Mouse (Mus musculus): ENCODE results near the gene Sh2b2.

Sh2b2 gene

DNA sequence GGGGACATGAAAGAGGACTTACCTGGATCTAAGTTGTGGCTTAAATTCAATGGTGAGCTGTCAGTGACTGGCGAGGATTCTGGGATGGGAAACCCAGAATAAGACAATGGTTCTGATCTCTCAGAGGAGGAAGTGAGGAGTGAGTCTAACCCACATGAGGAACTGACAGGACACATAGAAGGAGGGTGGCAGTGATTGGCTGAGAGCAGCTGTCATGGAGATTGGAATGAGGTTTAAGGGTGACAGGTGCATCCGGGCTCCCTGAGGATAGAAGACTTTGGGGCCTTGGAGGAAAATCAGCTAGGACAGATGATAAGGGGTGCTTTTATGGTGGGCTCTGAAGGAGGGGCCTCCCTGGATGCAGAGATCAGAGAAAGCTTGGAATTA is at the start of gene Sh2b2:
Sh2b2 (minus strand) TSS at position 105 of the 387 bp plus-strand sequence.
- no peak for DNase-seq (ENCODE audit: low spot score)

DNA sequence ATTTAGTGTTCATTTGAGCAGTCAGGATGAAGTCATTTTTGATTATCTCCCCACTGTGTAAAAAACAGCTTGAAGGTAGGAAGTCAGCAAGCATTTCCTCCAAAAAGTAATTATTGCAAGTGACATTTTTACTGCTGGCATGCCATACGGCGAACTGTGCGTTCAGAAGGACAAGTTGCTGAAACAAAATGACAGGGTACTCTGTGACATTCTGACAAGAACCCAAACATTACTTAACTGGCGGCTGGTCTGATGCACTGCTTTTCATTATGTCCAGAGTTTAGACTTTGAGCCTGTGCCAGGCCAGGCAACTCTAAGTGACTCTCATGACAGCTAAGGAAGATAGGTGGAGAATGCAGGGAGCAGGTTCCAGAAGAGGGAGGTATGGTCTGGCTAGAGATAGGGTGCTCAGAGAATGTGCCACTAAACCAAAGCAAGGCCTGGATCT is 46.6 kb upstream of the Sh2b2 start:
- DNase-seq (ENCODE audit: low spot score): no peak

DNA sequence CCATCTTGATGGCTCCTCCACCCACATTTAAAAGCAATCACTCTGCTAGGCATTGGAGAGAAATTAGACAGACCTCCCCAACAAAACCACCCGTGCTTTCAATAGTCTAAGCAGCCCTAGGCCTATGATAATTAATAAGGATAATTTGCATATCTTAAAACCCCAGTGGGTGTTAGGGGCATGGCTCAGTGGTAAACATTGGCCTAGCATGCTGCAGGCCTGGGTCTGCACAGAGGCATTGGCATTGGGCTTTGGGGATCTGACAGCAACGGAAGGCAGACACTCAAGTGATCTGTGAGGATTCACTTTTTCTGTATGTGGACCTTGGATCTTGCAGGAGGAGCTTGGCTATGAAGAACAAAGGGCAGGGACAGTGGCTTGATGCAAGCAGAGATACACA is 46.0 kb upstream of the Sh2b2 start:
- no peak for DNase-seq (ENCODE audit: low spot score)

DNA sequence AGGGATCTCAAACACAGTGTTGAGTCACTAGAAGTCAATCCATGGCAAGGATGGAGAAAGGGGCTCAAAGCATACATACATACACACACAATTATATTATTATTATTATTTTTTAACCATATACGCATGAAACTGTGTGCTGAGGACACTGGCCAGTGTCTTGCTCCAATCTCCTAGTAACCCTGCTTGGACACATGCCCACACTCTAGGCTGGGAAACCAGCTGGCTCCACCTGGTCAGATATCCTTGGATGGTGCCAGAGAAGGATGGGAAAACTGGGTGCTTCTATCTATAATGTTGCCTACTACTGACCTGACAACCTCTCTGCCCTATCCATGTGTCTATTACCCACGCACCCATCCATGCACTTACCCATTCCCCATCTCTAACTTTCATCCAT is 45.2 kb upstream of the Sh2b2 start:
- DNase-seq (ENCODE audit: low spot score): no peak

DNA sequence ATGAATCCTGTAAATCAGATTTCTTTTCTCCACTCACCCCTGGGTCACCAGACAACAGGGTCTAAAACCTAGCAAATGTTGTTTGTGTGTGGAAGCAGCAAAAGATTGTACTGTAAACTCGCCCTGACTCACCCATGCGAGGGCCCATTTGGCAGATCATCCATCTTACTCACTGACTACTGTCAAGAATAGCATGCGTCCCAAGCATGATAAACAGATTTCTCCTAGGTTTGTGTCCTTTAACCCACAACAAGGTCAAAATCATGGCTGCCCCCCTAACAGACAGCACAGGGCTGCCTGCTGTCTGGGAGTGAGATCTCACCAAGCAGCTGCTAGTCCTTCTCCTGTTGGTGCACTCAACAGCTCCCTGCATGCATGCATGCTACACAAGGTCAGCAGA is 43.4 kb upstream of the Sh2b2 start:
- no peak for DNase-seq (ENCODE audit: low spot score)

DNA sequence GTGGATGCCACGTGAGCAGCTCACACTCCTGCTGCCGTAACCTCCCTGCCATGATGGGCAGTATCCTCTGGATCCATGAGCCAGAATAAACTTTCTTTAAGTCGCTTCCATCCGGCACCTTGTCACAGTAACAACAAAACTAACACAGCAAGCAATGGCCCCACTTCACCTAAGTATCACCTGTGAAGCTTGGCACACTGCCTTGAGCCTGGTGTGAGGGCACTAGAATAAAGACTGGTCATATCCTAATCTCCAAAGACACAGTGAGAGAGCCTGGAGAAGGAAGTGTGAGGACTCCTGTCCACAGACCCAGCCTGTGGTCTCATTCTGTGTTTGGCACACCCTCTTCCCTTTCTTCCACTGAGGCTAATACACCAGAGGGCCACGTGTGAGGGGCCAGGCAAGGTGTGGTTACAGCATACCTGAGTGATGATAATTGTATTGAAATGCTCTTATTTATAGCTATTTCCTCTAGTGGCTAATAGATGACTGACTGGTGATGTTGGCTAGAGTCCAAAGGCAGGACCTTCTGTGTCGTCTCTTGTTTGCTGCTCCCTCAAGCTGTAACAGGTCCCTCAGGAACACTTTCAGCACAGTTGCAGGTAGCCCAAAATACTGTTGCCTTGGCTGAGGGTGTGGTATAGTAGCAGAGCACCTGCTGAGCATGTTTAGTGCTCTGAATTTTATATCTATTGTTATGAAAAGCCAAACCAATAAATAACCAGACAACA is 42.2 kb upstream of the Sh2b2 start:
- no peak for DNase-seq (ENCODE audit: low spot score)

DNA sequence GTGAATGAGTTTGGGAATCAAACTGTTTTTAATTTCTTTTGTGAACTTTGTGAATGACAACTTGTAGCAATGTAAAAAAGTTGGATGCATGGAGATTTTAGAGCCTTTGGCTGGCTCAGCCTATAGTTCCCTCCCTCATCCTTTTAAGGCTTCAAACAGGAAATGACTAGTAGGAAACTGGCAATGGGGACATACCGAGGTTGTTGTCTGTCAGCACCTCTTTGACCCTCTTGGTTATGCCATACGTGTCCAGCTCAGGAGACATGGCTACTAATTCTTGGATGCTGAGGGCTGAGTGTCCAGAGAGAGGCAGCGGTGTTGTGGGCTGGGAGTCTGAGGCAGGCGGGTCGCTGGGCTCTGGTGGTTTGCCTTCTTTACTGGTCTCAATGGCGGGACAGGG is 40.2 kb upstream of the Sh2b2 start:
- DNase-seq (ENCODE audit: low spot score): no peak

DNA sequence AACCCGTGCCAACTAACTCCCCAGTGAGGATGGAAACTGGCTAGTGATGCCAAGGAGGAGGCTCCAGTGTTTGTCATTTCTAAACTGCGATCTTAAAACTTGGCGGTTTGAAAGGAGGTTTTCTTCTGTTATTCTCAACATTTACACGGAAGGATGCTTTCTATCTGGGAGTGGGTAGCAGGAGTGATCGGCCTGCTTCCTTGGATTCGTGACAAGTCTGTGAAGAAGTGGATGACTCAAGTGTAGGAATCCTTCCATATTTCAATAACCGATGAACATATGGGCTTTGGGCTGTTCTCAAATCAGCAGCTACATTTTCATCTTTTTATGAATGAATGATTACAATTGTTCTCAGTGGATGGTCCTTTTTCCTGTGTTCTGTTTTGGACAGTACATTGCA is 38.8 kb upstream of the Sh2b2 start:
- DNase-seq (ENCODE audit: low spot score): no peak

DNA sequence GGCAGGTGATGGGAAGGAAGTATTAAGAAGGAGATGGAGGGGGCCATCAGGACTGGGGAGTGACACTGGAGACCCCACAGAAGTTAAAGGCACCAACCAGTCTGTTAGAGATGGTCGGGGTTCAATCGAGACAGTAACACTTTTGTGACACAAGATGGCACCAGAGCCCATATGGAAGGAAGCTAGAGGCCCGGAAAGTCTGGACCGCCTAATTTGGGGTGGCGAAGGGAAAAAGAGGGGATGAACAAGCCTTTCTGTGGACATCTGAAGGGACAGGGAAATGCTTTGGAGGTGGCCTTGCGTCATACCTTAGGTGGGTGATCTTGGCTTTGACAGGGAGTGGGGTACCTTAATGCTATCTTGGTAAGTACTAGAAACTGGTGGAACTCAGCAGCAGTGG is 35.0 kb upstream of the Sh2b2 start:
- no peak for DNase-seq (ENCODE audit: low spot score)

DNA sequence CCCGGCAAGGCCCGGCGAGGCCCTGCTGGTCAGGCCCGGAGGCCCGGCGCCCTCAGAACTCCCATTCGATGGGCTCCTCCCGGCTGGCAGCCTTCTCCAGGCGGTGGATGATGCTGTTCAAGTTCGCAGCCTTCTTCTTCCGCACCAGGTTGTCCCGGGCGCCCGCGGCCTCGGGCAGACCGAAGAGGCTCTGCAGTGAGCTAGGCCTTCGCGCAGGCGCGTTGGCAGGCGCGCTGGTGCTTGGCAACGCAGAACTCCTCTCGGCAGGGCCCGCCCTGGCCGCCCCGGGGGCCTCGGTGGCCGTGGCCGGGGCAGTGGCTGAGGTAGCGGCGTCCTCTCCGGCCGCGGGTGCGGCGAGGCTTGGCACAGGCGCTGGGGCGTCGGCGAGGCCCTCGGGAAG is 28.4 kb upstream of the Sh2b2 start:
- DNase-seq (ENCODE audit: low spot score): no peak

DNA sequence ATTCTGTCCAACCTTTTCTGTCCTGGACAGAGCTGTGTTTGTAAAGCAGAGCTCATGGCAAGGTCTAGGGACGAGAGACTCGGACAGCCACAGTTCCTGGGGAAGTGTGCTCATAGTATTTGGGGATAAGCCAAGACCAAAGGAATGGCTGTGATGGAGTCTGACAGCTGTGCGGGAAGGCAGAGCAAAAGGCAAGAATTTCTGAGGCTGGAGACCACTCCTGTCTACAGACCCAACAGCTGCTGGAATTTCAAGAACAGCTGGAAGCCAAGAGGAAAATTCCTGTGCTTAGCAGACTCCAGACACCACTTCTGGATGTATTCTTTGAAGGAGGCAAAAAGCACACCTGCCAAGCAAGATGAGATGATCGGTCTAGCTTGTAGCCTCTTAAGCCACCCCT is 23.6 kb upstream of the Sh2b2 start:
- DNase-seq (ENCODE audit: low spot score): no peak

DNA sequence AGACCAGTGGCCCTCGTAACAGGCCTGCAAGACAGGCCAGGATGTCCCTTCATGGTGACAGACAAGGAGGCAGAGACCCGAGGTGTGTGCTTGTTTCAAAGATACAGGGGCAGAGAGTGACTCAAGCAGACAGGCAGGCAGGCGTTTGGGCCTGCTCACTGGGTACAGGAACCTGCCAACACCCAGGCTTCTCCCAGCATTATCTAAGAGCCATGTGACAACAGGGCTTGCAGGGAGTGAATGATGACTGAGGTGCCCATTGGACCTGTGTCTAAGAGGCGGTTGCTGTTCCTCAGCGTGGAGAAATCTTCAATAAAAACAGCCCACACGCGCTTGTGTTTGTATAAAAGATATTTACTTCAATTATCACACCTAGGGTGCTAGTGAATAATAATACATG is 19.7 kb upstream of the Sh2b2 start:
- DNase-seq (ENCODE audit: low spot score): no peak

DNA sequence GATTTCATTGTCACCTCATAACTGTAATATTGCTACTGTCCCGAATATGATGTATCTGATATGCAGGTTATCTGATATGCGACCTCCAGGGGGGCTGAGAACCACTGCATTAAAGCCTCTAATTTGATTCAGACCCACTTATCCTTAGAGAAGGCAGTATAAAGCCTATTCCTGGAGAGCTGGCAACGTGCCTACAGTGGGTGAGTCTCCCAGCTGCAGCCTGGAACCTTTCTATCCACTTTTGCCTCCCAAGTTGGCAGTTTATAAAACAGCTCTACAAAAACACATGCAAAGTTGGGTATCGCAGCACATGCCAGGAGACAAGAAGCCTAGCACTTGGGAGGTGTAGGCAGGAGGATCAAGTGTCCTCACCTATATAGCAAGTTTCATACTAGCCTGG is 17.0 kb upstream of the Sh2b2 start:
- no peak for DNase-seq (ENCODE audit: low spot score)

DNA sequence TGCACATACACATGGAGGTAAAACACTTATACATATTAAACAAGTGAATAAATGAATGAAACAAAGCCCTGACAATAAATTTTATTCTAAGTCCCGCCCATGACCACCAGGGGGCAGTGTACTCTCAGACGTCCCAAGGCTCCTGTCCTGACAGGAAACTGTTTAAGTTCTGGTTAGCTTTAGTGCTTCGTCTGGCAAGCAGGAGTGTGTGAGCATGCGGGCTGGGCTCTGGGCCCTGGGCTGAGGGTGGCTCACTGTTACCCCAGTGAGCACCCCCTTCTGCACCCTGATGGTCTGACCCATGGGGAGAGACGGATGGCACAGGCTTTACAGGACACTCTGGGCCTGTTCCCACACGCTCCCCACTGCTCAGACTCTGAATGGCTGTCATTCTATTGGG is 12.6 kb upstream of the Sh2b2 start:
- no peak for DNase-seq (ENCODE audit: low spot score)

DNA sequence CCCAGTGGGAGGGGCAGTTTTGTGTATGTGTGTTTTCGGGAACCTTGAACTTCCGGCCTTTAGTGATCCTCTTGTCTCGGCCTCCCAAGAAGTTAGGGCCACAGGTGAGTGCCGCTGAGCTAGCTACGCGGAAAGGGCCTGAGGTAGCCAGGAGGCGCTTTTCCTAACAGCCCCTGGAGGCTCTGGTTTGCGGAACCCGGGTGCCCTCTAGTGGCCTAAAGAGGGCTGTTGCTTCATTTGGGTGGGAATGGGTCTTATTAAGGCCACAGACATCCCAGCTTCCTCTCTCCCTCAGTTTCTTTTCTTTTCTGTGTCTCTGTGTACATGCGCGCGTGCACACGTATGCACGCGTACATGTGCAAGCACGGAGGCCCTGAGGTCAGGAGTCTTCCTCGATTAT is 6.5 kb upstream of the Sh2b2 start:
- DNase-seq (ENCODE audit: low spot score): peak; percentile 36

DNA sequence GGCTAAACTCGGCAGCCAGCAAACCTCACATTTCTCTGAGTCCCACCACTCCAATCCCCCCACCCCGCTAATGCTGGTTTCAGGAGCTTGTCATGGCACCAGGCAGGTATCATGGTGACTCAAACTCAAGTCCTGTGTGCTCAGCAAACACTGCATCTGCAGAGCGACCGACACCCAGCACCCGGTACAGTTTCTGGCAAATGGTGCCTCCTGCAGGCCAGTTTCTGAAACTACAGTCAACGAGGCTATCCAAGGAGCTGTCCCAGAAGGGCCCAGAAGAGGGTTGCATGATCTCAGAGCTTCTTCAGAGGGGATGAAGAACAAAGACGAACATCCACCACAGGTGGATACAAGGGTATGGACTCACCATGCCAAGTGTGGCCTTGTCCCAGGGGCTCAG is 4.6 kb upstream of the Sh2b2 start:
- no peak for DNase-seq (ENCODE audit: low spot score)

DNA sequence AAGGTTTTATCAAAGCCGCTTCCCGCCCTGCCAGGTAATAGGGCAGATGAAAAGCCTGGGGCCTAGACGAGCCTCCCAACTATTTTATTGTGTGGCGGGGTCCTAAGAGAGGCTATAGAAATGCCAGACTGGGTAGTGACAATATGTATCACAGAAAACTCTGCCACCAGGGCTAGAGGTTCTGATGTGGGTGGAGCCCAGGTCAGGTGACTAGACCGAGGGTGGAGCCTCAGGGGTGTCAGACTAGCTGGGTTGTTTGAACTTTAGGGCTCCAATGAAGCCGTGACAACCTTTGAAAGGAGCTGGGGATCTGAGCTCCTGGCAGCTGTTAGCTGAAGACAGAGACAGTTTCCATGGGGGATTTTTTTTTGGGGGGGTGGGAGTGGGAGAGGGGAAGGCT is 2.1 kb upstream of the Sh2b2 start:
- DNase-seq (ENCODE audit: low spot score): no peak

DNA sequence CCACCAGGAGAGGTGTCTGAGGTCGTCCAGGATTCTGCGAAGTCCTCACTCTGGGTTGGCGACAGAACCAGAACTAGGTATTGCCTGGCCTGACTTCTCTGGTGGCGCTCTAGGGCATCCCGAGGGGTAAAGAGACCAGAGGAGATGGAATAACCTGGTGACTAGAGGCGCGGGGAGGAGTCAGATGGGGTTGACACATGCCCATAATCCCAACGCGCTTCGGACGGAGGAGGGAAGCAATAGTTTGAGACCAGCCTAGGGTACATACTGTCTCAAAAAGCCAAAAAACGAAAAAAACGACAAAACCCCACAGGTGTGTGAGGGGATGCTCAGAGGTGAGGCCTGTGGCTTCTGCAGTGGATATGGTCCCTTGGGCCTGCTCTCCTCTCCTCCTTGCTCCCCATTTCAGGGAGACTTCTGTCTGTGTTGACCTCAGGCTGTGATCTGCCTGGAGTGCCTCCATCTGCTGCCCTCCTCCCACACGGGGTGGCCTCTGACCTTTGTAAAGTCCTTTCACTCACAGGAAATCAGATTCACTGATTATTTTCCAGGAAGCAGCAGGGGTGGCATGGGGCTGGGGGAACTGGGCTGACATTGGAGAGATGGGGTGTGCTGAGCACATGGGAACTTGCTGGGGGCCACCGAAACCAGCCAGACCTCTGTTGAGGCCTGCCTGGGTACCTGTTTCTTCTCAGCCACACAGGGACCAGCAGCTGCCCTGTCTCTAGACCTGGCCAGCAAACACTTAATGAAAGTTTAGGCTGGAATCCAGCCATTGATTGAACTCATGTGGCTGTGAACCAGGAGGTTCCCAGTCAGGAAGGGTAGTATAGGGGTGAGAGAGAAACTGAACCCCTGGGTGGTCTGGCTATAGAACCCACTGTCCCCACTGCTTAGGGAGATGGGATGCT is 560 bp downstream of the Sh2b2 start:
- DNase-seq (ENCODE audit: low spot score): no peak

DNA sequence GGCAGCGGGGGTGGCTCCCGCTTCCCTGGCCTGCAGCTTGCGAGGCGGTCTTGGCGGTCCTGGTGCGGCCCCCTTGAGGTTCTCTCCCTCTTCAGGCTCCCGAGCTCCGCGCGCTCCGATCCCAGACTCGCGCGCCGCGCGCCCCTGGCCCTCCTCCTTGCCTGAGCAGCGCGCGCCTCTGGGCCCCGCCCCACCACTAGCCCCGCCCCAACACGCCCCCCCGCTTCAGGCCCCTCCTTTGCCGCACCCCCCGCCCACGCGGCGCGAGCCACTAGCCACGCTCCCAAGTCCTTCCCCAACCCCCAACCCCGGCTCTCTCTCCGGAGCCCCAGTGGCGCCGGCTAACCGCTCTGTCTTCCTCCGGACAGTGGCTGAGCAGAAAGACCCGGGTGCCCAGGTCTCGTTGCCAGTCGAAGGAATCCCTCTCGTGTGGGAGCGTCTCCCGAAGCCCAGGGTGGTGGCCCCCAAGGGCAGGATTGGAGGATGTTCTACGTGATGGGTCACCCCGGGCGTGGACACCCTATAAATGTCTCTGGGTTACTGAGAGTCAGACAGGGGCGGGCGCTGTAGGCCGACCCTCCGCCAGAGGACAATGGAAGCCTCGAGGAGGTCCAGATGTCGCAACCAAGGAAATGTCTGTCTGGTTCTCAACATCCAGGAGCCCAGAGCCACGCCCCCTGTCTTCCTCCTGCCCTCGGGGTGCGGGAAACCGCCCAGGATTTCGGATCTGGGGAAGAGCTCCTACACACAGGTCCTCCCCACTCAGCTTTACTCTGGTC is 1.4 kb downstream of the Sh2b2 start:
- peak; percentile 34 for DNase-seq (ENCODE audit: low spot score)

DNA sequence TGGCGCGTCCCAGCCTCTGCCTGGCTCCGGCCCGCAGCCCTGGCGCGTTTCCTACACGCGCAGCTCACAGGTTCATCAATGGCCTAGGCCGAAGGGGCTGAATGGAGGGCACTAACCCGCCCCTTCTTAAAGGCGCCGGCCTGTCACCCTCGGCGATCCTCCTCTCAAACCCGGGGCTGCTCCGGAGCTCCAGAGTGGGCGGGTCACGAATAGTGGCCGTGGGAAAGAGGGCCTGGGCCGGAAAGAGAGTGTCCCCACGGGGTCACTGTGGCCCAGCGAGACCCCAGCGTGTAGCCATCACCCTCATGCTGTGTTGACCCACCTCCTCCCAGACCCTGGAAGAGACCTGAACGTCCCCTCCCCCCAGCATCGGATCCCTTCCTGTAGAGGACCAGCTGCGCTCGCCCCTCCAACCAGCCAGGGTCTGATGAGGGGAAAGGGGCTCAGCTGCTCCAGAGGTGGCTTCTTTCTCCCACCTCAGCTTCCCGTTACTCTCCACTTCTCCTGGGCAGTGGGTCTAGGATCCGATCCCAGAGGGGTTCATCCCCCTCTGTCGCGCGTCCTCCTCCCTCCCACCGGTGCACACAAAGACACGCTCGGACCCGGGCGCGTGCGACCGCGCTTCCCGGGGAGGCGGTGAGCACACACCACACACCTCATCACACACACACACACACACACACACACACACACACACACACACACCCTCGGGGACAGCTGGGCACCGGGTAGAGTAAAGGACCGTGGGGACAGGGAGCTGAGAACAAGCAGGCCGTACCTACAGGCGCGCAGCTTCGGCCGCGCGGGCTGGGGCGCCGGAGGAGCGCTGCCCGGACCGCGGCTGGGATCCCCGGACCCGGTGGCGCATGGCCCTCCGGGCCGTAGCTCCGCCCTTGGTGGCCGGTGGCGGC is 2.2 kb downstream of the Sh2b2 start:
- DNase-seq (ENCODE audit: low spot score): no peak

DNA sequence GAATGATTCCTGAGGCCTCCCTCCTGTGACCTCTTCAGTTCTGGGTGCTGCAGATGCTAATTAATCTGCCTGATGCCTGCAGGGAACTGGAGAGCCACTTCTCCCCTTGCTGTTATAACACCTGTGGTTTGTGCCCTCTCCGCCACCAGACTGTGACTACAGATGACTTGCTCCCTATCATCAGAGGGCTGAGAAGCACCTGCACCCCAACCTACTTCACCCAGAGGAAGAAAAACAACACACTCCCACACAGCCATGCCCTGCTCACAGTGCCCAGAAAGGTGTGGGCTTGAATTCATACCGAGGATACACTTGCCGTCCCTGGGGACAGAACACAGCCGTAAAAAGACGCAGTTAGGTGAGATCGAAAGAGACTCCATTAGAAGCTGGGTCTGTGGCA is 5.2 kb downstream of the Sh2b2 start:
- DNase-seq (ENCODE audit: low spot score): no peak

DNA sequence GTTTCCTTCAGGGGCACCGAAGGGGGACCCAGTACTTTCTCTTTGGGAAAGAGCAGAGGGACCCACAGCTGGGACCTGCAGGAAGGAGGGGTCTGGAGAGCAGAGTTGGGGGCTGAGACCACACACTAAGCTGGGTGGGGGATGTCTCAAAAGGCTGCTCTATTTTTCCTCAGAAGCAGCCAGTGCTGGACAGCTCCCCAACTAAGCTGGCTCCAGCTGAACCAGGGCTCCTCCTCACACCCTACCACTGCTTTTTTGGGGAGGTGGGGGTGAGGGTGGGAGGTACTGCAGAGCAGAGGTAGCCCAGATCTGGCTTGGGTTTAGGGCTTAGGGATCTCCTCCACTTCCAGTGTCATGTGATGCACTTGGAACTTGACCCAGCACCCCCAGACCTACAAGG is 6.0 kb downstream of the Sh2b2 start:
- DNase-seq (ENCODE audit: low spot score): no peak

All from urinary bladder, postnatal 10 days (tissue).